Mouse (Mus musculus): ENCODE results near the gene L3mbtl1.

- TF ChIP-seq CTCF (IDR thresholded peaks at IDR 0.05; ENCODE audit: extremely low read depth, insufficient read length, insufficient replicate concordance, low read depth, low read length): peak; percentile 83; the same call in 1 of the 2 replicates
- TF ChIP-seq POLR2A (IDR thresholded peaks at IDR 0.05; ENCODE audit: low read depth, low read length): no peak
Measured at GRCm38 (mm10) chr2:162998528-162999230, 55.4 kb downstream of the L3mbtl1 start.
